Mouse (Mus musculus) kidney, postnatal 36 days (tissue): ENCODE measurements around the gene Hoxd10.

Experiments
- DNase-seq, 2 experiments: peaks; one replicate each; pipeline ENCODE4 v3.0.0; 2021 to 2022; ENCODE audit warnings: mixed read lengths in 2 of 2

Gene Hoxd10

GRCm38 (mm10) chr2:74681594-74682531 is 9.9 kb upstream of the Hoxd10 start:
- DNase-seq: peak in 1 of 2 experiments; percentile 51

- no peak for DNase-seq
These were observed 8.9 kb upstream of the Hoxd10 start for GRCm38 (mm10) chr2:74682796-74683195.

GRCm38 (mm10) chr2:74683471-74683951 is 8.2 kb upstream of the Hoxd10 start:
- DNase-seq: no peak

DNA sequence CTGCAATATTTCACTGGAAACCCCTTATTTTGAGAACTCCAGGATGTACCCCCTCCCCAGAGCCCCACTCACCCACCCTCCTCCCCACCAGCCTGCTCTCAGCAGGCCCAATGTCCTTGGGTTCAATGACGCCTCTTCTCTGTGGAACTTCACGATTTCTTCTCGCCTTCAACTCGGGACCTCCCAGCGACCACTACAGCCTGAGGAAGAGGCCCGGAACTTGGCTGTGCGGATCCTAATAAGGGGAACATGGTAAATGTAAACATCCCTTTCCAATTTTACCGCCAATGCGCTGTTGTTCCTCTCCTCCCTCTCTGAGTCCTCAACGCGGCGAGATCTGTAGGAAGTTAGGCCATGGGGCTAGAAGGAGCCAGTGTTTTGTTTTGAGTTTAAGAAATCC is 7.6 kb upstream of the Hoxd10 start:
- DNase-seq: no peak

DNA sequence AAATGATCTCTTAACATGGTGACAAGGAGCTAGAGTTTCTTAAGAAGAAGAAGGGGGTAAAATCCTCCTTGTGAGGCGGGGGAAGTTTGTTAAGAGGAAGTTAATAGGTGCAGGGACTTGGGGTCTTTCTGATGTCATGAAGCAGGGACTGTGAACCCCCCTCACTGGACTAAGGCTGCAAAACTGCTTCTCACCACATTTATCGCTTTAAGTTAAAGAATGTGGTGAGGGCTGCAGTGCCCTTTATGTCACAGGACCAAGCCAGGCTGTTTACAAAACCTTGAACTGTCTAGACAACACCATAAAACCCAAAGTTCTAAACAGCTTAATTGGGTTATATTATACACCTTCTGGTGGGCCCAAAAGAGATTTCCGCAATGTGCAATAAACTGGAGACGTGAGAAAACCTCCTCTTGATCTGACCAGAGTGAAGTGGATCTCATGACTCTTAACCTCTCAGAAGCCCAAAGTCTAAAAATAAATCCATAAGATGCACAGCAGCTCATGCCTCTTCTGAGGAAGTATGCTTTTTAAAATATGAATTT is 6.6 kb upstream of the Hoxd10 start:
- DNase-seq: no peak

- DNase-seq: peak; percentile 91
These were observed 5.3 kb upstream of the Hoxd10 start for GRCm38 (mm10) chr2:74686301-74686987.

DNA sequence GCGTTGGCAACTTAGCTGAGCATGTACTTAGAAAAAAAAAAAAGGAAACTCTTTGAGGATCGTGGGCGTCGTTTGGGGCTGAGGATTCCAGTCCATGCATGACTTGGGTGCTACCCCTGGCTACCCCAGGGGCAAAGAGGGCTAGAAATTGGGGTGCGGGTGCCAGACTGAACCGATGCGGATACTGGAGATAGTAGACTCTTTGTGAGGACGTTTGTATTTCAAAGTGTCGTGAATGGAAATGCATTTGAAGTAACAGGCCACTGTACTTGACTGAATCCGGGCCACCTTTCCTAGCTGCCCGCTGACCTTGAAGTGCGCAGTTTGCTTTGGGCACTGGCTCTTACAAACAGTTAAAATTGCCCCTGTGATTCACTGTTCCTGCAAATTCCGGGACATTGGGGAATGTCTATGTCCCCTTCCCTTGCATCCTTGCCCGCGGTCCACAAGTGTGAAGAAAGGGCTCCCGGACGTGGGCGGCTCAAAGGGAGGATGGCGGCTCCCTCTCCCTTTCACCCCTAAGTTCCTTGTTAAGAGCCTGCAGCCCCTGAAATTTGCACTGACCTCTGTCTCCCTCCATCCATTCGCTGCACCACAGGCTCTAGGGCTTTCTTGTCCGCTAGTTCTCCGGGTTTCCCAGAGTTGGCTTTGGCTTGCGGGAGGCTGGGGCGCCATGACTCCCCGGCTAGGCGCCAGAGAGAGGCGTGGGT is 4.6 kb upstream of the Hoxd10 start:
- no peak for DNase-seq

DNA sequence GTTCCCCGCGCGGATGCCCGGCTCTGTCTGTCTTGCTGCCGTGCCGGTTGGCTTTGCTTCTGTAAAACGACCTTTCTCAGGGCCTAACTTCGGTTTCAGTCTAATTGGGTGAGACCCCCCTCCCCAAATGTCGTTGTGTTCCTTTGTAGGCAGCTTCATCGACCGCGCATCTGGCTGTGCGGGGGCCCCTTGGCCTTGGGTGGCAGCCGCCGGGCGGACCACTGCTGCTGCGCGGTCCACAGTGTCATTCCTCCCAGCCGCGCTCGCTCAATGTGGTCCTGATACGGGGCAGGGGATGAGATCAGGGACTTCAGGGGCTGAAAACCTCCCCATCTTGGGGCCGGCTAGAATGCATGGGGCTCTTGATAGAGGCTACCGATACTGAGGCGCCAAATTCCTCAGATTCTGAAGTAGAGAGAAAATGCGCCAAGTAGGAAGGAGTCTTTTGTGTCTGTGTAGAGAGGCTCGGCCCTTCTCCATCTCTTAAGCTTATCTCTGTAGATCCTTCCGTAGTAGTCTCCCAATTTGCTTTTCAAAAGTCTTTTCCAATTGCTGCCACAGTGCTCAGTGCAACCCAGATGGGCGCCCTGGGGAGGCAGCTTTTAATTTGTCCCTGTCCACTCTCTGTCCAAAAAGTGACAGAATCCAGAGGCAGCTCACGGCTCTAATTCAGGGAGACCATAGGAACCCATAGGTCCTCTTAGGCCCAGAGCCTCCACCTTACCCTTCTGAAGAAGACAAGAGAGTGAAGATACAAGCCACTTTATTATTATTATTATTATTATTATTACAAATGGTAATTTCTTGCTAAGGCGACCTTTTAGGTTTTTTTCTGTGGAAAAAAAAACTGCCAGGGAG is 3.8 kb upstream of the Hoxd10 start:
- DNase-seq: no peak

GRCm38 (mm10) chr2:74688795-74689573 is 2.7 kb upstream of the Hoxd10 start:
- no peak for DNase-seq

GRCm38 (mm10) chr2:74689574-74690337 is 2.0 kb upstream of the Hoxd10 start:
- DNase-seq: peak in 1 of 2 experiments; percentile 54

GRCm38 (mm10) chr2:74690338-74690716 is 1.4 kb upstream of the Hoxd10 start:
- DNase-seq: no peak

- peak in 1 of 2 experiments; percentile 43 for DNase-seq
These were observed 477 bp downstream of the Hoxd10 start for GRCm38 (mm10) chr2:74691995-74692807.

DNA sequence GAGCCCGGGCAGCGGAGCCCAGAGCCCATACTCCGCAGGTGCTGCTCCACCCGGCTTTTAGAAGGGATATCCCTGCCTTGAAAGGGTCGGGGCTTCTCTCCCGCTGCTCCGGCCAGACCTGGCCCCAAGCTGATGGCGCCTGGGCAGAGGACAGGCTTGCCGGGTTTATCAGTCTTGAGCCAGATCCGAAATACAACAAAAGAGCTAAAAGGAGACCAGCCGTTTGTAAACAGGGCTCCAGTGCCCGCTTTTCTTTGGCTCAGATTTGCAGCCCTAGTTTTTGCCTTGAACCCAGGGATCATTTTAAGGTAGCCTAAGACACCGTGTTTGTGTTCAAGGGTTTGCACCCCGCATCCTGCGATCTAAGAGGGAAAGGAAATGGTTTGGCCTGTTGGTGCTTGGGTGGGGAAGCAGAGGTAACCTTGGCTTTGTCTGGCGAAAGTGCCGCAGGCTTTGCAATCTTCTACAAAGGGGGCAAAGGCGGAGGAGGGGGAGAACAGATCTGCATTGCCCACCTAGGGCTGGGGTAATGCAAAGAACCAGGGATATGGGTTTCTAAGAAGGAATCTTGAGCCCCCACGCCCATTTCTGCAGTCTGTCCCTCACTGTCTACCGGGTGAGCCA is 1.2 kb downstream of the Hoxd10 start:
- no peak for DNase-seq

DNA sequence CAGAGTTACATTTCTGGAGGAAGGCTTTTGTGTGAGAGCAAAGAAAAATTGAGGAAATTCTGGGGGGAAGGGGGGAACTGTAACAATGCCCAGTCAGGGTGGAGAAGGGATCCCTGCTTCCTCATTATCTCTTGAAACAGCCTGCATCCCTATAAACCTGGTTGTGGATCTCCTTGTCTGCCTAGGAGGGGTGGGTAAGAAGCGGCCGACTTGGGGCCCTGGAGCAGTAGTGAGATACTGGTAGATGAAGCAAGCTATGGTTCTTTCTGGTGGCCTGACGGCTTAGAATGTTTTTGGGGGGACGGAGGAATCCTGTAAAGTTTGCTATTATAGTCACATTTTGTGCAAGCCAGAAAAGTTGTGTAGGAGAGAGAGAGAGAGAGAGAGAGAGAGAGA is 1.7 kb downstream of the Hoxd10 start:
- no peak for DNase-seq

- DNase-seq: peak; percentile 82 to 83
These were observed 2.3 kb downstream of the Hoxd10 start for GRCm38 (mm10) chr2:74694066-74694465.

- DNase-seq: no peak
These were observed 3.7 kb downstream of the Hoxd10 start for GRCm38 (mm10) chr2:74695383-74695782.

- no peak for DNase-seq
These were observed 4.2 kb downstream of the Hoxd10 start for GRCm38 (mm10) chr2:74695813-74696430.
